Mouse (Mus musculus): ENCODE data around the gene Ccnd1.
"Not testable (repeated sequence)": the region's sequence is repeated elsewhere in the genome, so short reads cannot be mapped to it uniquely, and the experiment has no call there.

Ccnd1 gene

GRCm38 (mm10) chr7:144906708-144907397, 32.9 kb downstream of the Ccnd1 start:
- peak; percentile 40 for DNase-seq

GRCm38 (mm10) chr7:144905514-144905913, 34.2 kb downstream of the Ccnd1 start:
- not testable (repeated sequence) for DNase-seq

- no peak for DNase-seq
Measured at GRCm38 (mm10) chr7:144898506-144898905, 41.2 kb downstream of the Ccnd1 start.

GRCm38 (mm10) chr7:144896294-144897218, 43.2 kb downstream of the Ccnd1 start, which contains the start of gene Fgf15:
Gene Fgf15 (plus strand): TSS chr7:144896531.
- DNase-seq = no peak

GRCm38 (mm10) chr7:144895305-144896111, 44.2 kb downstream of the Ccnd1 start:
- peak; percentile 55 for DNase-seq

- no peak for DNase-seq
Measured at GRCm38 (mm10) chr7:144894706-144895105, 45.0 kb downstream of the Ccnd1 start.

GRCm38 (mm10) chr7:144894191-144894590, 45.5 kb downstream of the Ccnd1 start:
- DNase-seq = no peak

- DNase-seq = no peak
Measured at GRCm38 (mm10) chr7:144892322-144892721, 47.4 kb downstream of the Ccnd1 start.

GRCm38 (mm10) chr7:144891863-144892262, 47.9 kb downstream of the Ccnd1 start:
- DNase-seq = no peak

GRCm38 (mm10) chr7:144890661-144891060, 49.1 kb downstream of the Ccnd1 start:
- not testable (repeated sequence) for DNase-seq

GRCm38 (mm10) chr7:144888564-144889299, 51.0 kb downstream of the Ccnd1 start:
- DNase-seq = no peak

- no peak for DNase-seq
Measured at GRCm38 (mm10) chr7:144887672-144888071, 52.1 kb downstream of the Ccnd1 start.

GRCm38 (mm10) chr7:144883106-144883505, 56.6 kb downstream of the Ccnd1 start:
- no peak for DNase-seq
